Mouse (Mus musculus) bone marrow macrophage, adult 2 months (primary cell): Measurements from ENCODE around the gene Ret.

Experiments used
- CTCF ChIP-seq: IDR thresholded peaks from 2 replicates; pipeline ENCODE4 v1.5.1; 2012; ENCODE audit warnings: low read depth, mild to moderate bottlenecking, low read length, moderate library complexity
- POLR2A ChIP-seq: IDR thresholded peaks from 2 replicates; pipeline ENCODE4 v1.6.1; 2012; ENCODE audit warnings: mild to moderate bottlenecking, low read depth, low read length, borderline replicate concordance

DNA sequence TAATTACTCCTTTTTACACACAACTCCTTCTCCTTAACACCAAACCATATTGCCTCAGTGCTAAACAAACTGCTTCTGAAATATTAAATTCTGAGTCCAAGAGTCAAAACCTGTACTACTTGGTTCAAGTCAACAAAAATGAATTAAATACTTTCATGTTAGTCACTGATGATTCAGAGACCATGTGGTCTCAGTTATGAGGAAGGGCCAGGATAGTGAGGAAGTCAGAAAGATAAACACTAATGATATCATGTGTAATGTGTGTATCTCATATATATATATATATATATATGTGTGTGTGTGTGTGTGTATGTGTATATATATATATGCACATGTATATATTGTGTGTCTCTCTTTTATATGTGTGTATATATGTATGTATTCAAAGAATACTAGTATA is 70.9 kb downstream of the Ret start:
- no peak for TF ChIP-seq CTCF
- TF ChIP-seq POLR2A, result no peak
